Mouse (Mus musculus): ENCODE results near the gene Adgrb3. TPM values are rescaled to one million over a fixed set of nuclear protein-coding genes. Genes with fewer than 3 reads are reported as not detected.

The Adgrb3 gene
- polyA plus RNA-seq, 1 experiment = 54.2 TPM

GRCm38 (mm10) chr1:25189261-25189660 lies 640.2 kb downstream of the Adgrb3 start:
- Histone ChIP-seq H3K27ac (ENCODE audit: insufficient read depth, low read length) (no peak overlapping the region), H3K4me3 (ENCODE audit: insufficient read depth, low read length) (no peak overlapping the region), H3K4me1 (ENCODE audit: control insufficient read depth, insufficient read depth, low read length) (peaks cover 3% of the 10 kb centered on the region; the same call in 1 of the 2 replicates)
- TF ChIP-seq CTCF (IDR thresholded peaks at IDR 0.05; ENCODE audit: extremely low read depth, insufficient read depth, low read length) (no peak), POLR2A (IDR thresholded peaks at IDR 0.05; ENCODE audit: extremely low read depth, insufficient read depth, low read length) (no peak)

GRCm38 (mm10) chr1:25185909-25186308 lies 643.6 kb downstream of the Adgrb3 start:
- TF ChIP-seq POLR2A (IDR thresholded peaks at IDR 0.05; ENCODE audit: extremely low read depth, insufficient read depth, low read length) (no peak), CTCF (IDR thresholded peaks at IDR 0.05; ENCODE audit: extremely low read depth, insufficient read depth, low read length) (no peak)
- no peak overlapping the region for H3K4me3 ChIP-seq (ENCODE audit: insufficient read depth, low read length)
- no peak overlapping the region for H3K27ac ChIP-seq (ENCODE audit: insufficient read depth, low read length)
- peaks cover 1% of the 10 kb centered on the region; the same call in 1 of the 2 replicates for H3K4me1 ChIP-seq (ENCODE audit: control insufficient read depth, insufficient read depth, low read length)

- Histone ChIP-seq H3K4me1 (ENCODE audit: control insufficient read depth, insufficient read depth, low read length) (peaks cover 10% of the 10 kb centered on the region), H3K27ac (ENCODE audit: insufficient read depth, low read length) (no peak overlapping the region)
Measured at GRCm38 (mm10) chr1:25181881-25182280, 647.6 kb downstream of the Adgrb3 start.

GRCm38 (mm10) chr1:25180615-25181014 lies 648.9 kb downstream of the Adgrb3 start:
- Histone ChIP-seq H3K4me1 (ENCODE audit: control insufficient read depth, insufficient read depth, low read length) (peaks cover 9% of the 10 kb centered on the region), H3K4me3 (ENCODE audit: insufficient read depth, low read length) (no peak overlapping the region), H3K27ac (ENCODE audit: insufficient read depth, low read length) (no peak overlapping the region)
- TF ChIP-seq POLR2A (IDR thresholded peaks at IDR 0.05; ENCODE audit: extremely low read depth, insufficient read depth, low read length) (no peak), CTCF (IDR thresholded peaks at IDR 0.05; ENCODE audit: extremely low read depth, insufficient read depth, low read length) (no peak)

More at GRCm38 (mm10) chr1:25181881-25182280, 647.6 kb downstream of the Adgrb3 start:
- TF ChIP-seq CTCF (IDR thresholded peaks at IDR 0.05; ENCODE audit: extremely low read depth, insufficient read depth, low read length) (no peak), POLR2A (IDR thresholded peaks at IDR 0.05; ENCODE audit: extremely low read depth, insufficient read depth, low read length) (no peak)
- no peak overlapping the region for H3K4me3 ChIP-seq (ENCODE audit: insufficient read depth, low read length)

GRCm38 (mm10) chr1:25179860-25180582 lies 649.5 kb downstream of the Adgrb3 start:
- peak overlapping the region; percentile 45; the same call in 1 of the 2 replicates for H3K27ac ChIP-seq (ENCODE audit: insufficient read depth, low read length)

GRCm38 (mm10) chr1:25178347-25179130 lies 651.0 kb downstream of the Adgrb3 start:
- H3K27ac ChIP-seq (ENCODE audit: insufficient read depth, low read length) = no peak overlapping the region
- no peak for TF ChIP-seq CTCF (IDR thresholded peaks at IDR 0.05; ENCODE audit: extremely low read depth, insufficient read depth, low read length)
- TF ChIP-seq POLR2A (IDR thresholded peaks at IDR 0.05; ENCODE audit: extremely low read depth, insufficient read depth, low read length) = no peak
- H3K4me1 ChIP-seq (ENCODE audit: control insufficient read depth, insufficient read depth, low read length) = peaks cover 9% of the 10 kb centered on the region
- no peak overlapping the region for H3K4me3 ChIP-seq (ENCODE audit: insufficient read depth, low read length)

More at GRCm38 (mm10) chr1:25179860-25180582, 649.5 kb downstream of the Adgrb3 start:
- no peak for TF ChIP-seq POLR2A (IDR thresholded peaks at IDR 0.05; ENCODE audit: extremely low read depth, insufficient read depth, low read length)
- no peak for TF ChIP-seq CTCF (IDR thresholded peaks at IDR 0.05; ENCODE audit: extremely low read depth, insufficient read depth, low read length)
- Histone ChIP-seq H3K4me1 (ENCODE audit: control insufficient read depth, insufficient read depth, low read length) (peaks cover 9% of the 10 kb centered on the region), H3K4me3 (ENCODE audit: insufficient read depth, low read length) (no peak overlapping the region)

GRCm38 (mm10) chr1:25167120-25167519 lies 662.4 kb downstream of the Adgrb3 start:
- H3K27ac ChIP-seq (ENCODE audit: insufficient read depth, low read length) = peak overlapping the region; percentile 42; the same call in 1 of the 2 replicates
- TF ChIP-seq CTCF (IDR thresholded peaks at IDR 0.05; ENCODE audit: extremely low read depth, insufficient read depth, low read length) (no peak), POLR2A (IDR thresholded peaks at IDR 0.05; ENCODE audit: extremely low read depth, insufficient read depth, low read length) (no peak)
- H3K4me3 ChIP-seq (ENCODE audit: insufficient read depth, low read length) = no peak overlapping the region
- peaks cover 7% of the 10 kb centered on the region for H3K4me1 ChIP-seq (ENCODE audit: control insufficient read depth, insufficient read depth, low read length)

- no peak overlapping the region for H3K4me3 ChIP-seq (ENCODE audit: insufficient read depth, low read length)
- H3K4me1 ChIP-seq (ENCODE audit: control insufficient read depth, insufficient read depth, low read length) = peaks cover 4% of the 10 kb centered on the region
- H3K27ac ChIP-seq (ENCODE audit: insufficient read depth, low read length) = peak overlapping the region; percentile 6
- no peak for TF ChIP-seq POLR2A (IDR thresholded peaks at IDR 0.05; ENCODE audit: extremely low read depth, insufficient read depth, low read length)
- TF ChIP-seq CTCF (IDR thresholded peaks at IDR 0.05; ENCODE audit: extremely low read depth, insufficient read depth, low read length) = no peak
Measured at GRCm38 (mm10) chr1:25166036-25166796, 663.3 kb downstream of the Adgrb3 start.

GRCm38 (mm10) chr1:25163561-25163960 lies 665.9 kb downstream of the Adgrb3 start:
- no peak overlapping the region for H3K4me3 ChIP-seq (ENCODE audit: insufficient read depth, low read length)
- TF ChIP-seq CTCF (IDR thresholded peaks at IDR 0.05; ENCODE audit: extremely low read depth, insufficient read depth, low read length) = no peak
- no peak for TF ChIP-seq POLR2A (IDR thresholded peaks at IDR 0.05; ENCODE audit: extremely low read depth, insufficient read depth, low read length)
- peaks cover 6% of the 10 kb centered on the region for H3K4me1 ChIP-seq (ENCODE audit: control insufficient read depth, insufficient read depth, low read length)
- no peak overlapping the region; the same call in 1 of the 2 replicates for H3K27ac ChIP-seq (ENCODE audit: insufficient read depth, low read length)

All from cortical plate, adult 2 months (tissue).